Mouse (Mus musculus): Measurements from ENCODE around the gene Ppm1h.

Gene Ppm1h

GRCm38 (mm10) chr10:122855149-122855548 is 176.6 kb downstream of the Ppm1h start:
- in situ Hi-C loops (cut with MboI, MseI), result no loop called here

DNA sequence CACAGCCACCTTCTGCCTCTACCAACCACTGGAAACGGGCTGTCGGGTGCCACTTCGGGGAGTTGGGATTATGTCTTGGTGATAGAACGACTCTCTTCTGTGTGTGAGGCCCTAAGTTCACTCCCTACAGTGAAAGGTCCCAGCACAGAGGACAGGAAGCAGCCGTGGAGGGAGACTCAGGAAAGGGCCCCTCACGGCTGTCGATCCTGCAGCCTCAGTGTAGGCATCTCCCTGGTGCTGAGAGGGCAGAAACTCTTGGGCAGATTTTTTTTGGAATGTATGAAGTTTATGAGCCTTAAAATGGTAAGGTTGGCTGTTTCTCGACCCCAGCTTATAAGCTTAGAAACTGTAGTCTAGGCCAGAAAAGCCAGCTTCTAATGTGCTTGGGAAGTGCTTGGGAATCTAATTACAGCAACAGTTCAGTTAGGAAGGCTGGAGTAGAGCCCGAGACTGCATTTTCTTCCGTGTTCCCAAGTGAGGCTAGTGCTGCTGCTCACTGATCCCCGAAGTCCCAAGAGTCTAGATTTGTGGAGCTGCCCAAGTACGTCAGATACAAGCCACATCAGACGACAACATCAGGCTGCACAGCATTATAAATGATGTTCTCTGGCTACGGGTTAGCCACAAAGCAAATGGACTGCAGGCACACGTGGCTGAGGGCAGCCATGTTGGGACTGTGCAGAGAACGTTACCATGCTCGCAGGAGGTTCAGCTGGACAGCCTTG is 177.6 kb downstream of the Ppm1h start:
- in situ Hi-C loops (cut with MboI, MseI), result no loop called here

DNA sequence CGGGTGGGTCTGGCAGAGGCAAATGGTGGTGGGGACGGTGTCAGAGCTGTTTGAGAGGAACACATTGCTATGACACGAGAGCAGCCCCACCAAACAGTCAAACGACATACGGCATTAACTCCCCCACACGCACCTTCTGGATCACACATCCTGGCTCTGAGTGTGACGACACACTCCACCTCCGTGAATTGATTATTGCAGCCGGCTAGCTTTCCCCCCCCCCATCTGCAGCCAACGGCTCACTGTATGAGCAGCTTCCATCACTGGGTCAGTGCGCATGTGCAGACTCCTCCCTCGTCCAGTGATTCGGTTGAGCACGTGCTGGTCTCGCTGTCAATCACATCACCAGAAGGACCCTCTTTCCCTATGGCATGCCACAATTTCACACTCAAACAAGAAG is 178.6 kb downstream of the Ppm1h start:
- in situ Hi-C loops (cut with MboI, MseI), result no loop called here

DNA sequence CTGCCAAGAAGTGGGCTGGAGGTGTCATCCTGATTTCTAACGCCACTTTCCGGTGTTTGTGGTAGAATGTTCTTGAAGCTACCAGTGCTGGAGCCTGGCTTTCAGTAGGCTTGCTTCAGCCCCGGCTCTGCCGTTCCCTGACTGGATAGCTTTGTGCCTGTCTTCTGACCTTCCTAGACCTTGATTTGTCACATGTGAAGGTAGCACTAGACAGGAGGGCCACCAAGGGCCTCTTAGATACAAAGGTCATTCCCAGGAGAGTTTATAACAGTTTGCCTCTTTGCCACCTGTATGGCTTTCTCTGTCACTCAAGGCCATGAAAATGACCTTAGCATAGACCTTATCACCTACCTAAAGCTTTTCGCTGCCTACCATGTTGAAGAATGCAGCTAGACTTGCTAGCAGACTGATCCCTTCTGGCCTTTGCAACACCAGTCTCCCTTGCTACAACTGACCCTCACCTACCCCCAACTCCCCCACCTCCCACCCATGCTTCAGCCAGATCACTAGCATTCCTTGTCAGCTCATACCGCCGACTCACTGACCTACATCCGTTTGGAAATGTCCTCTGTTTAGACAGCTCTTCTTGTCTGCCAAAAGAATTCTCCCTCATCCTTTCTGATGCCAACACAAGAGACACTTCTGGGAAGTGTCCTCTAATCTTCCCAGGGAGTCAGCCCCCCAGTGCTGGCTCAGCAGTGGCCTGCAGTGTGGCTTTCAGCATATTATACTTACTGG is 180.5 kb downstream of the Ppm1h start:
- in situ Hi-C loops (cut with MboI, MseI), result no loop called here

DNA sequence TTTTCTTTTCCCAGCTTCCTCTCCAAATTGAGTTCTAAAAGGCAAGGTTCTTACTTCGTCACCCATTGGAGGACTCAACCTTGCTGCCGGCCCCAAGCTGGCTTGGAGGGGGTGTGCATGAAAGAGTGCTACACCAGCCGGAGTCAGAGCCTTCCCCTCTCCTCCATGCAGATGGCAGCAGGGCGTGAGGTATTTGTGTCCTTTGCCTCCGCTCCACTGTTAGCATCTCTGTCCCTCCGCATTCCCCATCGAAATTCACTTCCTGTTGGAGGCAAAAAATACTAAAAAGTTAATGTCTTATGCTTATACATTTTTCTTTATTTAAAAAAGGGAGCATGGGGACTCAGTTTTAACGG is 181.1 kb downstream of the Ppm1h start:
- in situ Hi-C loops (cut with MboI, MseI), result no loop called here

- in situ Hi-C loops (cut with MboI, MseI), result no loop called here
Observed at GRCm38 (mm10) chr10:122860076-122860475, 181.5 kb downstream of the Ppm1h start.

GRCm38 (mm10) chr10:122861696-122862385 is 183.3 kb downstream of the Ppm1h start:
- in situ Hi-C loops (cut with MboI, MseI), result no loop called here

DNA sequence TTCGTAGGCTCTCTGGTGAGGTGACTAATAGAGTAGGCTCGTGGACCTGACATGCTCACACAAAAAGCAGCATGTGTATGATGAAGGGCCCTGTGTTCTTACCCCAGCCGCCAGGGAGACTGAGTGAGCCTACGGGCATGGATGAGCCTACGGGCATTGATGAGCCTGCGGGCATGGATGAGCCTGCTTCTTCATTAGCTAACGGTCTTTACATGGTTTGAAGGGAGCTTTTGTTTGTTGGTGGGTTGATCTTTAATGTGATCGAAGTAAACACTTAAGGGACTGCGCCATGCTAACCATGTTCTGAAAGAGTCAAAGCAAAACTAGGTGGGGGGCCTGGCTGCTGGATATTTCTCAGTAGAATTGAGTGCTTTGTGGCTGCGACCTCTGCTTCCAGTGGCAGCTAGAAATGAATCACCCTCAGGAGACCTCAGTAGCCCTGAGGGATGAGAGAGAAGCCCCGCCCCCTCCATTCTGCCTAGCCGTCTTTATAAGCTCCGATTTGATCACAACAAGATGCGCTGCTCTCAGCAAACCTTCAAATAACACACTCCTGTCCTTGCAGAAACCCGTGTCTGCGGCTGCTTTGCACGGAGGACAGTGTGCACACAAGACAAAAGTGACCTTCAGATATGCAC is 183.9 kb downstream of the Ppm1h start:
- in situ Hi-C loops (cut with MboI, MseI), result no loop called here

GRCm38 (mm10) chr10:122869865-122870503 is 191.4 kb downstream of the Ppm1h start:
- in situ Hi-C loops (cut with MboI, MseI), result no loop called here

- in situ Hi-C loops (cut with MboI, MseI), result no loop called here
Observed at GRCm38 (mm10) chr10:122870848-122871494, 192.4 kb downstream of the Ppm1h start.

DNA sequence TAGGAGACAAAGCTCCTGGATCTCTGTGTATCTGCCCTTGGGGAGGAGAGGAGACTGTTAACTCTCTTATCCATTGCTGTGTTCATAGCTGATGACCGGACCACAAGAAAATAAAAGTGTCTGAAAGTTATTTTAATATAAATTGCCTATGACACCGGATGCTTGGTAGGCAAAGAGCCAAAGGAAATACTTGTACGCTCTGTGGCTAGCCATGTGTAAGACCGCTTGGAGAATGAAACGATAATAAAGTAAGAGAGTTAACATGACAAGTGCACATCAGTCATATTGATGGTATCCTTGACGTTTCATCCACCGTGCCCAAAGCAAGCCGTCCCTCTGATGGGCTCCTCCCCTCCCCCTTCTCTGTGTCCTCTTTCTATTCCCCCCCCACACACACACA is 194.2 kb downstream of the Ppm1h start:
- in situ Hi-C loops (cut with MboI, MseI), result no loop called here

DNA sequence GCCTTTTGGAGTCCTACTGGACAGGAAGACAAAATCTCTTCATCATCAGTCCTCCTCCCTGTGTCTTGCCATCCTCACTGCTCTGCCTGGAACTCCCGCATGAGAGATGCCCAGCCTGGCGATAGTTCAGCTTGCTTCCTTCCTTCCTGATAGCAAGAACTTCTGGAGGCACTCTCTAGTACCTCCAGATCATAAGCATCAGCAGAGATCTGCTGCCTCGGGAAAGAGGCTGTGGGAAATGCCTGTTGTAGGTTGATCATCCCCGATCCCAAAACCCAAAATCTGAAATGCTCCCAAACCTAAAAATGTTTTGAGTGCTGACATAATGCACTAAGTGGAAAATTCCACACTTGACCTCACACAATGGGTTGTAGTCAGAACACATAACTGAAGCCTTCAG is 198.4 kb downstream of the Ppm1h start:
- in situ Hi-C loops (cut with MboI, MseI), result no loop called here

GRCm38 (mm10) chr10:122877436-122877835 is 198.9 kb downstream of the Ppm1h start:
- in situ Hi-C loops (cut with MboI, MseI), result no loop called here

GRCm38 (mm10) chr10:122881456-122881855 is 202.9 kb downstream of the Ppm1h start:
- in situ Hi-C loops (cut with MboI, MseI), result no loop called here

- in situ Hi-C loops (cut with MboI, MseI), result no loop called here
Observed at GRCm38 (mm10) chr10:122882614-122883013, 204.1 kb downstream of the Ppm1h start.

GRCm38 (mm10) chr10:122883823-122884743 is 205.5 kb downstream of the Ppm1h start:
- in situ Hi-C loops (cut with MboI, MseI), result no loop called here

GRCm38 (mm10) chr10:122885301-122885700 is 206.7 kb downstream of the Ppm1h start:
- in situ Hi-C loops (cut with MboI, MseI), result no loop called here

DNA sequence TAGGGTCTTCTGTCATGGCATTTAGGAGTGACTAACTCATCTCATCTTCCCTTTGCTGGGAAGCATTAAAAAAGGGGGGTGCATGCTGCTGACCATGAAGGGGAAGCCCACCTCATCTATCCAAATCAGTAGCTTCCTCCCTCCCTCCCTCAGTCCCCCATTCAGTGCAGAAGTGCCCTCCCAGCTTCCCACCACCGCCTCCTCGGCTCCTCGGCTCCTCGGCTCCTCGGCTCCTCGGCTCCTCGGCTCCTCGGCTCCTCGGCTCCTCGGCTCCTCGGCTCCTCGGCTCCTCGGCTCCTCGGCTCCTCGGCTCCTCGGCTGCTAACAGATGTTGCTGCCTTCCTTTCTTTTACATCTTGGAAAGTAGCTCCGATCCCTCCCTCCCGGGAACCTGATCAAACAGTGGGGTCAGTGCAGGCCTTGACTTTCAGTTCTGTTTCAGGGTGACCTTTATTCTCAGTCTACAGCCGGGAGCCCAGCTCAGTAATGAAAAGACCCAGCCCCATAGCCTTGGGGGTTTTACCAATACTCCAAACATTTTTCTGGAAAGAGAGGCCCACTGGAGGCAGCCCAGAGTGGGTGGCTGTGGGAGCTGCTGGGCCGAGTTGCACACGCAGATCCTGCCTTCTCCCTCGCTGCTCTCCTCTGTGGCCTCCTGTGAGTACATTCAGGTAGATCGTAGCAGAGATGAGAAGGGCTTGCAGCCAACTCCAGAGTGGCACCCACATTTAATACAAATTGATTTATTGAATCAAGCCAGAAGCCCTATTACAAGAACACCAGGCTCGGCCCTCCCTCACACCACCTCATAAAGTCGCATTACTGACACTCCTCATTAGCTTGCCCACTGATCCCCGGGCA is 207.7 kb downstream of the Ppm1h start:
- in situ Hi-C loops (cut with MboI, MseI), result no loop called here

- in situ Hi-C loops (cut with MboI, MseI), result no loop called here
Observed at GRCm38 (mm10) chr10:122886916-122887527, 208.5 kb downstream of the Ppm1h start.

Data from T-helper 2 cell (primary cell).